Mouse (Mus musculus): ENCODE data around the gene Bspry. TPM values are rescaled to one million over a fixed set of nuclear protein-coding genes. Genes with fewer than 3 reads are reported as not detected.

The Bspry gene
- total RNA-seq, 4 experiments from 2014 or later = 0.28 to 0.43 (median 0.30) TPM; not detected in 1

Other genes with a start within 250 kb of the Bspry start
- gene Zfp37, start 249.0 kb upstream of the Bspry start, total RNA-seq (2022) = 10 to 100 TPM; 24.8 to 29.2 (median 25.4) TPM
- 10 to 100 TPM in 3 of 4 experiments, 1 to 10 TPM in 1; 9.1 to 11.1 (median 10.8) TPM for gene Slc31a2, start 217.5 kb upstream of the Bspry start, total RNA-seq (2022)
- gene Fkbp15, start 119.5 kb upstream of the Bspry start, total RNA-seq (2022) = 10 to 100 TPM; 40.7 to 49.8 (median 46.1) TPM
- 10 to 100 TPM; 11.1 to 14.0 (median 12.6) TPM for gene Slc31a1, start 119.3 kb upstream of the Bspry start, total RNA-seq (2022)
- gene Cdc26, start 71.4 kb upstream of the Bspry start, total RNA-seq (2022) = 10 to 100 TPM; 52.6 to 57.3 (median 53.7) TPM
- 10 to 100 TPM; 12.6 to 16.1 (median 14.0) TPM for gene Prpf4, start 71.3 kb upstream of the Bspry start, total RNA-seq (2022)
- not detected for gene Rnf183, start 44.8 kb upstream of the Bspry start, total RNA-seq (2022)
- 10 to 100 TPM in 1 of 4 experiments, 1 to 10 TPM in 3; 7.7 to 10.0 (median 8.5) TPM for gene Wdr31, start 9.2 kb upstream of the Bspry start, total RNA-seq (2022)
- 10 to 100 TPM in 1 of 4 experiments, 1 to 10 TPM in 3; 8.6 to 11.5 (median 9.6) TPM for gene Hdhd3, start 23.4 kb downstream of the Bspry start, total RNA-seq (2022)
- 10 to 100 TPM; 28.4 to 34.6 (median 30.9) TPM for gene Alad, start 39.9 kb downstream of the Bspry start, total RNA-seq (2022)
- 10 to 100 TPM; 27.5 to 29.7 (median 27.9) TPM for gene Pole3, start 45.0 kb downstream of the Bspry start, total RNA-seq (2022)
- gene 4933430I17Rik, start 45.3 kb downstream of the Bspry start, total RNA-seq (2022) = under 1 TPM in 3 of 4 experiments, not detected in 1; 0.23 to 0.59 (median 0.55) TPM
- gene Rgs3, start 79.8 kb downstream of the Bspry start, total RNA-seq (2022) = 10 to 100 TPM; 24.2 to 29.3 (median 26.5) TPM

Measured in layer of hippocampus, adult 8-10 months (tissue).